Mouse (Mus musculus) retina, postnatal 1 day (tissue): ENCODE measurements around the gene Irgm1.
"Not testable (repeated sequence)": the region's sequence is repeated elsewhere in the genome, so short reads cannot be mapped to it uniquely, and the experiment has no call there.

ENCODE experiments used
- DNase-seq: peaks from one replicate; pipeline ENCODE4 v3.0.0-alpha.2; 2012

Irgm1 gene

DNA sequence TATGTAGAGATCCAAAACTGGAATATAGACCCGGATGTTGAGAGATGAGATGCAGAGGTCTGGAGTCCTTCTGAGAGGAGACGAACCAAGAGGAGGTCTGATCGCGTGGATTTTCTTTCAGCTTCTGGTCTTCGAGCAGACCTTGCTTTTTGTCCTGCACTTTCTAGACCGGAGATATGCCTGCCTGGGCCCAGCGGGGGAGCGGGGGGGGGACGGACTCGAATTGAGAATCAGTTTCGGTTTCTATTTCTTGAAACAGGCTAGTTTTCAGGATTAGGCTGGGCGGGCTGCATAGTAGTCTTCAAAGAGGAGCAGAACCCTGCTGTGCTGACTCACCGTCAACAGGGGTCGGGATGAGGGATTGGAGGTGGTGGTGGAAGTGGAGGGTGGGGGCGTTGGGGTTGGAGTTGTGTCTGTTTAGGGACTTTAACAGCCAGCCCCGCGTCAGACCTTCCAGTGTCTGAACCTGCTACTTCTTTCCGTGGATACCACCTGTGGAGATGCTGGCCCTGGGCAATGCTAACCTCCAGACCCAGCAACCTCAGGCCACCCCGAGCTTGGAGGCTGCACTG lies at the start of gene Irgm1:
Gene Irgm1, minus strand, starts transcription at position 483 of the 572 bp plus-strand sequence.
- DNase-seq, result peak; percentile 68

DNA sequence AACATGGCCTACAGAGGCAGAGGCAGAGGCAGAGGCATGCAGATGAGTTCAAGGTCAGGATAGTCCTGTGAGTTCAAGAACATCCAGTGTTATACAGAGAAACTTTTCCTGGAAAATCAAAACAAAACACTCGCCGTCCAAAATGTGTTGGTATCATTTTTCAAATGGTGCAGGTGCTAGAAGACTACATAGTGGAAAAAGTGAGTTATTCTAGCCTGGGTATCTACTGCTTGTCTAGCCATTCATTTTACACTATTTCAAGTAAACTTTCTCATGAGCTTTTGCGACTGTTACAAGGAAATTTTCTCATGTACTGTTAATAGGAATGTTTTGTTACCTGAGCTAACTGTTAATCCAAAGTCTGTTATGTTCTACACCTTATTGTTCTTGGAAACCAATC lies 46.9 kb upstream of the Irgm1 start:
- DNase-seq, result no peak

DNA sequence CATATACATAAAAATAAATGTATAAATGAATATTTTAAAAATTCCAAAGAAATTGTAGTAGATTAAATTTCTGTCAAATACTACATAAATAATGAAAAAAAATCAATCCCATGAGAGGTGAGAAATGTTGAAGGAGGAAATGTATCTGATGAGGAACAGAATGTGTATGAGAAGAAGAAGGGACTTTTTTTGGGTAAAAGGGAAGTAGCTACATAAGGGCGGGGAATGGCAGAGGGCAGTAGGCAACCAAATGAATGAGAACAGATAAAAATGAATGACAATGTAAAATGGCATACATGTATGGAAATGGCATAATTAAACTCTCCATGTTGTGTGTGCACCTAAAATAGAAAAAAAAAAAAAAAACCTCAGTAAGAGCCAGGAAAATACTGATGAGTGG lies 42.1 kb upstream of the Irgm1 start:
- no peak for DNase-seq

DNA sequence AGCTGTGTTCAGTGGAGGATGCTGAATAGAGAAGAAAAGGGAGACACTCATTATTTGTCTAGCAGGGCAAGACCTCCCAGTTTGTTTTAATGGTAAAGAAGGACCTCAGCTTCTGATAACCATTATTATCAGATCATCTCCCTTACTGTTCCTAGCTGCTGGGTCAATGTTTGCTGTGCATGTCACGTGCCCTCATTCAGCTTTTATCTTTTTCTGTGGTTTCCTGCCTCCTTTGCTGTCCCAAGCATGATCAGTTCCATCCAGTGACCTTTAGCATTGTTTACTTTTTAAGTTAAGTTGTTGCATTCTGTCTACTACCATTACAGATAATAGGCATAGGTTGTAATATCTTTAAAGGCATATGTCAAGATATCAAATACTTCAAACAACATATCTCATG lies 37.0 kb upstream of the Irgm1 start:
- no peak for DNase-seq

DNA sequence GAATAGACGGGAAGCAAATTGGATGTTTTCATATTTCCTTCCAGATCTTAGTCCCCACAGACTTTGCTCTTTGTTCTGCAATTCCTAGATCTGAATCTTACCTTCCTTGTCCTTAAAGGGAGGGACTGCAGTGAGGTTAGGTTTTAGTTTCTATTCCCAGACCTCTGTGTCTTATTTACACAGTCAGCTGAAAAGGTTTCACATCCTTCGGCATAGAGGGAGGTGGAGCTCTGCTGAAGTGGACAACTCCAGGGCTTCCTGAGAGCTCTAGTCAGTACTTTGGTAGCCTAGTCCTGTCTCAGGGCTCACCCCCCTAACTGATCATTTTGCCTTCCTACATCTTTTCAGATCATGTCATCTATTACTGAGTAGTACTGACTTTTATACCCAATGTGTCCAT lies 30.5 kb upstream of the Irgm1 start, which contains the start of gene Gm5431:
Gene Gm5431, minus strand, starts transcription at position 194 of the 400 bp plus-strand sequence.
- DNase-seq, result no peak

DNA sequence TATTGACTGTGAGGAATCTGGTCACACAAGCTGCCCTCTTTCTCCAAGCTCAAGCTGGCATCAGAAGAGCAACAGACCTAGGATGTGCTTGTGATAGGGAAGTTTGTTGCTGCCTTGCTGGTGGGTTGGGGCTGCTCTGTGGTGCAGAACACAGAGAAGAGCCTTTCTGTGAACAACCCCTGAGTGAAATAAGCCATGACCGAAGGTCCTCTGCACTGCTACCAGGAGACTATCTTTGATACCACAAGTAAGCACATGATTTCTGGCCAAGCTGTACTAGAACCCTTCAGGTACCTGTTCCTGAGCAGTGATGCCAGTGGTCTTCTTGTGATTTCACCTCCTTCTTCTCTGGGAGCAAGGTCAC lies 30.1 kb upstream of the Irgm1 start:
- DNase-seq, result not testable (repeated sequence)

DNA sequence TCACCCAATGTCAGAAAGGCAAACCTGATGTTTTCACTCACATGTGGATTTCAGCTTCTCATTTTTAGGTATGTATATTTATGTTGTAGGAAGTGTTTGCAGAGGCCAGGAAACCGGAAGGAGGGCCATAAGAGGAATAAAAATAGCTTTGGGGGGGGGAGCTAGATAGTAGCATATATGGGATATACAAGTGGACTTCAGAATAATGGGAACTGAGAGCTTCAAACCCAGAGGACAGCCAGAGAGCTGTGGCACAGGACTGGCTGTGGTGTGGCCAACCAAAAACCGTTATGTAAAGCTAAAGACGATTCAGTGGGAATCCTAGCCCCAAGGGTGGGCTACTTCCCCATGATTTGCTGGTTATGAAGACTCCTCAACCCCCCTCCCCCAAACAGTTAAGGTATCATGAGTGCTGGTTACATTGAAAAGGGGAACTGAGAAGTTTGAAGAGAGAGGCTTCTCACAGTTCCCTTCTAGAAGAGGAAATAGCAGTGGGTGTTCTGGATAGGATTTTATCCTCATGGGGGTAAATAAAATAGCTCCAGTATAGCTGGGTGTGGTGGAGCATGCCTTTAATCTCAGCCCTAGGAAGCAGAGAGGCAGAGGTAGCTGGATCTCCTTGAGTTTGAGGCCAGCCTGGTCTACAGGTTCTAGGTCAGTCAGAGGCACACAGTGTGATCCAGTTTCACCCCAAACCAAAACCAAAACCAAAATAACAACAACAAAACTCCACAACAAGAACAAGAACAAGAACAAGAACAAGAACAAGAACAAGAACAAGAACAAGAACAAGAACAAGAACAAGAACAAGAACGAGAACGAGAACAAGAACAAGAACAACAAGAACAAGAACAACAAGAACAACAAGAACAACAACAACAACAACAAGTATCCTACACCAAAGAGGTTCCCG lies 29.4 kb upstream of the Irgm1 start:
- not testable (repeated sequence) for DNase-seq

DNA sequence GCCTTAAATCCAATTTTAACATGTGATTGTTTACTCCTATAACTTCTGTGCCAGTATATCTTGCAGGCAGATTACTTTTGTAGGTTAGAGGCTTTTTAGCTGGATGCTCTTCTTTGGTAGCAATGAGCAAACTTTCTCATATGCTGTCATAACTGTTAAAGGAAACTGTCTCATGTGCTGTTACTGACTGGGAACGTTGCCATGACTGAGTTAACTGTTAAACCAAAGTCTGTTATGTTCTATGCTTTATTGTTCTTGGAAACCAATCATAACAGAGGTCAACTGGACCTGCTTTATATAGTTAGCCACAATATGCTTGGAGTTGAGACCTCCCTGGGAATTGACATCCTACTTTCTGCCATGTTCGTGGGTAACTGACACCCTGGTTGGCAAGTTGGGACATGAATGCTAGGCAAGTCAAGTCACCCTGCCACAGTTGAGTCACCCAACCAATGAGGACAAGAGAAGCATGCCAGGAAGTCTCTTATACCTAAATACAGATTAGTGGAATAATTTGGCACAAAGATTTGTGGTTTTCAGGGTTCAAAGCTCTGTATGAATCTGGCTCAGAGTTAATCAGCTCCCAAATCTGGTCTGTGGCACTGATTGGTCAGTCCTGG lies 27.4 kb upstream of the Irgm1 start:
- no peak for DNase-seq

DNA sequence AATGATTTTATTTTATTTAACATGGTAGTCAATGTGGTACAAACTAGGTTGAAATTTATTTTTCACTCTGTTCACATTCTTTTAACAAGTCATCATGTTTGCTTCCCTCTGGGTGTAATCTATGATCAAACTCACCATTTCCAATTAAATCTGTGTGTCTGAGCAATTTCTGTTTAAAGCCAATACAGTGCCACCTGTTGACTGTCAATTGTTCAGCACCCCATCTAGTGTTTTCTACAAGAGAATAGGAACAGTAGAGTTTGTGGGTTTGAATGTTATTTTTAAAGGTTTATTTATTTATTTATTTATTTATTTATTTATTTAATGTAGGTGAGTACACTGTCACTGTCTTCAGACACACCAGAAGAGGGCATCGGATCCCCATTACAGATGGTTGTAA lies 5.2 kb upstream of the Irgm1 start:
- no peak for DNase-seq

DNA sequence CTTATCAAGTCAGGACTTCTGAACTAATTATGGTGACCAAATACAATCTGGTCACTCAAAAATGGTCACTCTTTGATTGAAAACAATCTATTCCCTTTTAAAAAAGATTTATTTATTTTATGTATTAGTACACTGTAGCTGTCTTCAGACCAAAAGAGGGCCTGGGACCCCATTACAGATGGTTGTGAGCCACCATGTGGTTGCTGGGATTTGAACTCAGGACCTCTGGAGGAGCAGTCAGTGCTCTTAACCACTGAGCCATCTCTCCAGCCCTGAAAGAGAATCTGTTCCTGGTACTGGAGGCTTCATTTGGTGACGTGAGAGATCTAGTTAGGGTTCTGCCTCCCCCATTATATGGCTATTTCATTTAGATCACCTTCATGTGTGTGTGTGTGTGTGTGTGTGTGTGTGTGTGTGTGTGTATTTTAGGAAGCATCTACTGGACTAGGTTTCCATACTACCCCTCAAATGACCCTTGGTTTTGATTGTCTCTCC lies 3.9 kb upstream of the Irgm1 start:
- not testable (repeated sequence) for DNase-seq

DNA sequence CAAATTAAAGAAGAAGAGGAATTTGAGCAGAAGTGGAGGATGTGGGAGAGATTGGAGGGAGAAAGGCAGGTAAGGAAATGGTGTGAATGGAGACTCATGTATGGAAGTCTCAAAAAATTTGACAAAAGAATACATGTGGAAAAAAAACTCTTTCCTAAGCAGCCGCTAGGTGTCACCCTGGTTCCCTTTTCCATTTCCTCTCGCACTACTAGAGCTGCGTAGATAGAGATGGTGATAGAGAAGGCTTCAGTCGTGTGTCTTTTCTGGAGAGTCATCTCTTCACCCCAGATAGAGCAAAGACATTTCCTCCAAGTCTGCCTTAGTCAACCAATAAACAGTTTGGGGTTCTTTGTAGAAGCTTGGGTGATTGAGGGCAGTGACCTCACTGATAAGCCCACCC lies 3.0 kb upstream of the Irgm1 start:
- DNase-seq, result peak; percentile 73

DNA sequence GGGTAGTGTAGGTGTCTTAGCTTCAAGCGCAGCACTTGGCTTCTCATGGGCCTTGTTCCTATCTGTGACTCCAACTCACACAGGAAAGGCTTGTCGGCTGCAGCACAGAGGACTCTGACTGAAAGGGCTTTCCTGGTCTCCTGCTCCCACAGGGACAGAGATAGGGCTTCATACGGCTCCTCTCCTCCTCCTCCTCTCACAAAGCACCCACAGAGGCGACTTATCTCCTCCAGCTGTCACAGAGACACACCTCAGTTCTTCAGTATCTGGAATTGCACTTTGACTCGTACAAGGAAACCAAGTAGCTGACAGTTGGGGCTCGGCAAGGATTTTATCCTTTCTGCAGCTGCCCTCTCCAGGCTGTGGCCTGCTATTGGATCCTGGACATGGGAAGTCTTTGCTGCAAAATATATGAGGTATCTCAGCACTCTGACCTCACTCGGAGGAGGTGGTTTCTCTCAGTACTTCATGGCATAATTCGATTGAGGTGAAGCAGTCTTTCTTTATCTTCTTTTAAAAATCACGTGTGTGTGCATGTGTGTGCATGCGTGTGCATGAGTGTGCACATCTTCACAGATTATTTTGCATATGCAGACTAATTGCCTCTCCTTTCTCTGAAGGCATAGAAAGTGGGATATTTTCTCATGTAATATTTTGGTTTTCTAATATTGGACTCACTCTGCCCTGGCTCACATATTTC lies 2.3 kb upstream of the Irgm1 start:
- no peak for DNase-seq

DNA sequence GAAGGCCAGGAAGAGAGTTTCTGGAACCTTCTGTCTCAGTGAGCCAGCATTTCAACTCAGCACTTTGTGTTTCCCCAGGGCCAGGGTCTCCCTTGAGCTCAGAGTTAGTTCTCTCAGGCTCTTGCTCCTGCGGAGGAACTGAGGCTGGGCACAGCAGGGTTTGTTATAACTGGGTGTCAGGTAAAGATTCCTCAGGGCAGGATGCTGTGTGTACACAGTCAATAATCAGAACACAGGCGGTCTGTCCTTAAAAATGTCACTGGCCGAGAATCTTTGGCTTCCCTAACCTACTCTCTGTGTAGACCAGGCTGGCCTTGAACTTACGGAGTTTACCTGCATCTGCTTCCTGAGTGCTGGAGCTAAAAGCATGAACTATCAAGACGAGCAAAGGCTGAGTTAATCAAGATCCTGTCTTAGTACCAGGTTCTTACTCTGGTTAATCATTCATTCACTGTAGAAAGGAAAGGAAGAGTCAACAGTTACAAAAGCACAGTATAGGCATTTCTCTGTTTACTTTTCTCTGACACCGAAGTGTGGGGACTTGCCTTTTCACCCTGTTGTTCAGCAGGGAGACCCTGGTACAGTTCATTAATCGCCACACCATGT lies 1.3 kb upstream of the Irgm1 start:
- no peak for DNase-seq

DNA sequence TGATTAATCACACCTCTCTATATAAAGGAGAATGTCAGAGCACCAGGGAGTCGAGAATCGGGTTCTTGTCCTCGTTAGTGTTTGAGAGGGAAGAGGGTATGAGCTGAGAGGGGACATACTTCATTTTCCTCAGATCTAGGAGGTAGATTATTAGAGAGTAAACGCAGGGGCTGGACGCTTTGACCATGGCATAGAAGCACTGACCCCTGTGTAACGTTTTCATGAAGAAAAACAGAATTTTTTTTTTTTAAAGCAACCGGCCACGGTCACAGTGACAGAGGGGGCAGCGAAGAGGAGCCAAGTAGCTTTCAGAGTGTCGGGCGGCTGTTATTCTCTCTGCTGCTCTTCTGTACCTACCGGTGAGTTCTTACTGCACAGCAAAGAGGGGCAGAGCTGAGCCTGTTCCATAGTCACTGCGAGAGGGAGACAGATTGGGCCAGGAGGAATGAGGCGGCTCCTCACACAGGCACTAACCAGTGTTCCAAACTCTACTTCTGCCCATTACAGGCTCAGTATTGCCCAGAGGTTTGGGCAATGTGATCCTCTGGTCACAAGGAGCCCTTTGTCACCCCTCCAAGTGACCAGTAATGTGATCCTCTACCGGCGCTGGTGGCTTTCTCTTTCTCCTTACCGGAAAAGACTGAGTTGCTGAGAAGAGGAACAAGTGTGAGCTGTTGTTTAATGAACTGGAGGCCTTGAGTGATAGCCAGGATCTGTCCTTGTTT lies 496 bp upstream of the Irgm1 start:
- peak; percentile 40 for DNase-seq

DNA sequence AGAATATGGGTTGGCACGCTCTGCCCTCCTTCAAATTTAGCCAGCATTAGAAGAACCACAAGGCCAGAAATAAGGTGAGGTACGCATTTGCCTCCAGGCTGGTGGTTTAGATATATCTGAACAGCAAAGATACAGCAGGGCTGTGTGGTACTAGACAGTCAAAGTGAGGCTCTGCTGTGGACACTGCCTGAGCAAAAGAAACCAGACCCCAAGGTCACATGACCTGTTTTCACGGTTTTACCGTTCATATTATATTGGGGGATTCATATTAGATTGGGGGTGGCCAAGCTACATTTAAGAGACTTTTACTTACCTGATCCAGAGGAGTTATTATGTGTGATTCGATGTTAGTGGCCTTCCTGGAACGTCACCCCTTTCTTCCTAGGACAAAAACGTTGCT lies 702 bp downstream of the Irgm1 start:
- no peak for DNase-seq

DNA sequence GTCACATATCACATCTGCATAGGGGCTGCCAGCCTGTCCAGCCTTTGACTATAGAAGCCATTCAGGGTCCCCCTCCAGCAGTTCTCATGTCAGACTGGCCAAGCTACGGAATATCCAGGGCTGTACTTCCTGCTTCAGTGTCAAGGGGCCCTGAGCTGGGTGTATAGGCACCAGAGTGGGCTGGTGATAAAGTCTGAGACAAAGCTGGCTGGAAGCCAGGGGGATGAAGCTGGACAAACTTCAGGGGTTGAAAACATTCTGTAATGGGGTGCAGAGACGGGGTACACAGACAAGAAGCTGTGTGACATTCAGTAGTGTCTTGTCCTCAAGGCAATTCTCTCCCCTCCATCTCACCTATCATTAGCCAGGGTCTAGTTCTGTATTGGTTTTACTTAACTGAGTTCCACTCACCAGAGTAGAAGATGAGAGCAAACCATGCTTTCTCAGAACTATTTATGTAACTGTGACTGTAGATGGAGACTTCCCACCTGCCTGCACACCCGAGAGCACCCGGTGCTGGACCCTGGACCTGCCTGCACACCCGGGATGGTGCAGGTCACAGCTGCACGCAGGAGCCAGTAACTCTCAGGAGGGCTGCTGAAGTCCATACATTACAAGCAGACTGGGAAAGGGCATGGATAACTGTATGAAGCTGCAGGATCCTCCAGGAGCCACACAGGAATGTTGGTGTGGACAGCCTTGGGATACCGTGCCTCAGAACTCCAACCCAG lies 1.9 kb downstream of the Irgm1 start:
- no peak for DNase-seq

DNA sequence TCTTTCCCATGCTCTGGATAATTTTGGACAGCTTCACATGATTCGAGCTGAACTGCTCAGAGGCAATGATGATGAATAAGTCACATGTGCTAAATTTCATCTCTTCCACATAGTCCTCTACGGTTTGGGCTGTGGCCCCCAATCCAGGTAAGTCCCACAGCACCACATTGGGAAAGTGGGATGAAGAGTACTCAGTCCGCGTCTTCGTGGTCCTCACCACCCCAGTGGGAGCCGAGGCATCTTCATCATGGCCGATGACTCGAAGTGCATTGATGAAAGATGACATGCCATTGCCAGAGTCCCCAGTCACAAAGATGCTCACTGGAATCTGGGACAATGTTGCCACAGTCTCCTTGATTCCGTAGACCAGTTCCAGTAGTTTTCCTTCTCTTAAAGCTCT lies 5.0 kb downstream of the Irgm1 start:
- DNase-seq, result no peak

DNA sequence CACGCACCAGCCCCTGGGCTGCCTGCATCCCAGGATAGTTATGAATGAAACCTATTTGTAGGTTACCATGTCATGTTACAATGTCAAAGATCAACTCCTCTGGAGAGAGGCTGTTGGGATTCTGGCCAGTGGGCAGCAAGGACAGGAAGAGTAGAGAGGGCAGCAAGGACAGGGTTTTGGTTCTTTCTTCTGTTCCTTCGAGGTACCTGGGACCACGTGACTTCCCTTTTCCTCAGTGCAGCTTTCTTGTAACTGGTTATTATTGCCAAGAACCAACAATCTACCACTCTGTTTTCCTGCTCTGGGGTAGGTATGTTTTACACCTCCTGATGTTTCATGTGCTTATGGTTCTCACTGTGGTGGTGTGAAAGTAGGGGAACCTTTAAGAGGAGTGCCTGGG lies 7.7 kb downstream of the Irgm1 start:
- no peak for DNase-seq

DNA sequence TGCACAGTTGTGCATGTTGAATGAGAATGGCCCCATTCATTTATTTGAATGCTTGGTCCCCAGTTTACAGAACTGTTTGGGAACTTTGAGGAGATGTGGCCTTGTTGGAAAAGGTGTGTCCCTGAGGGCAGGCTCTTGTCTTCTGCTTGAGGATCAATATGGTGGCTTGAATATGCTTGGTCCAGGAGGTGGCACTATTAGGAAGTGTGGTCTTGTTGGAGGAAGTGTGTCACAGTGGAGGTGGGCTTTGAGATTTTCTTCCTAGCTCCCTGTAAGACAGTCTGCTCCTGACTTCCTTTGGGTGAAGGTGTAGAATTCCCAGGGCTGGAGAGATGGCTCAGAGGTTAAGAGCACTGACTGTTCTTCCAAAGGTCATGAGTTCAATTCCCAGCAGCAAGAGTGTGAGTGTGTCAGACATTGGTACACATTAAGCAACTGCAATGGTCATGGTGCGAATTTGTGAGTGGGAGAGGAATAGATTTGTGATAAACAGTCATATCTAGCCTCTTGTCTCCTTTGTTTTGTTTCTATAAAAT lies 8.6 kb downstream of the Irgm1 start:
- no peak for DNase-seq

DNA sequence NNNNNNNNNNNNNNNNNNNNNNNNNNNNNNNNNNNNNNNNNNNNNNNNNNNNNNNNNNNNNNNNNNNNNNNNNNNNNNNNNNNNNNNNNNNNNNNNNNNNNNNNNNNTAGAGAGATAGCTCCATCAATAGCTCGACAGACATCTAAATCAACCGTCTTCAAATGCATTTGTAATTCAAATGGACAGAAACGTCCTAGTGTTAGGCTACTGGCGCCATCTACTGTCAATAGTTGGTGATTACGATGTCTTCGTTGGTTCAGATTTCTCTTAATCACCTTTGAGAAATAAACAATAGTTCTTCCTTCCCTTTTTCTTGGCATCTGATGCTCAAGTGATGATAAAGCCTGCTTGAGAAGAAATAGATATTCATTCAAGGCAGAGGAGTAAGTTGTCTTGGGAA lies 12.5 kb downstream of the Irgm1 start:
- peak; percentile 83 for DNase-seq
